Mouse (Mus musculus): ENCODE results near the gene Cdkal1.

- TF ChIP-seq CTCF (IDR thresholded peaks at IDR 0.05) = no peak
- no peak for TF ChIP-seq POLR2A (IDR thresholded peaks at IDR 0.05; ENCODE audit: insufficient read depth, low read depth, low read length)
- TF ChIP-seq EP300 (IDR thresholded peaks at IDR 0.05; ENCODE audit: insufficient read depth, low read depth, low read length) = no peak
Measured at GRCm38 (mm10) chr13:29388918-29389317, 466.6 kb downstream of the Cdkal1 start.
